Mouse (Mus musculus) liver, adult 2 months (tissue): ENCODE measurements around the gene Gper1. TPM values are rescaled to one million over a fixed set of nuclear protein-coding genes. Genes with fewer than 3 reads are reported as not detected.

ENCODE experiments used
- DNase-seq: peaks from one replicate; pipeline ENCODE4 v3.0.0-alpha.2; 2011; ENCODE audit warnings: low read depth, low spot score; ENCODE audit errors: extremely low read depth
- H3K27ac ChIP-seq: fragments of 200-500 bp; replicated peaks from 2 replicates; pipeline ENCODE4 v1.5.1; 2012; ENCODE audit warnings: low read depth, mild to moderate bottlenecking, control low read depth, inconsistent platforms, low read length; ENCODE audit not compliant: insufficient read depth
- H3K27me3 ChIP-seq: fragments of 200-500 bp; 2 replicates; pipeline ENCODE4 v1.6.1; 2012; ENCODE audit warnings: mild to moderate bottlenecking, moderate library complexity, low read length, inconsistent platforms; ENCODE audit not compliant: control insufficient read depth, insufficient read depth
- H3K36me3 ChIP-seq: fragments of 200-500 bp; 2 replicates; pipeline ENCODE4 v1.6.1; 2012; ENCODE audit warnings: low read length, inconsistent platforms; ENCODE audit not compliant: control insufficient read depth, insufficient read depth
- H3K4me1 ChIP-seq: fragments of 200-500 bp; 2 replicates; pipeline ENCODE4 v1.6.1; 2011; ENCODE audit warnings: low read length; ENCODE audit not compliant: control insufficient read depth, insufficient read depth
- H3K4me3 ChIP-seq: fragments of 200-500 bp; 2 replicates; pipeline ENCODE4 v1.5.1; 2011; ENCODE audit warnings: low read depth, mild to moderate bottlenecking, control low read depth, low read length, moderate library complexity; ENCODE audit not compliant: insufficient read depth
- H3K79me2 ChIP-seq: fragments of 200-500 bp; 2 replicates; pipeline ENCODE4 v1.6.1; 2012; ENCODE audit warnings: inconsistent platforms, mild to moderate bottlenecking, low read length, moderate library complexity; ENCODE audit not compliant: control insufficient read depth, insufficient read depth
- H3K9ac ChIP-seq: fragments of 200-500 bp; 2 replicates; pipeline ENCODE4 v1.6.1; 2012; ENCODE audit warnings: low read depth, mild to moderate bottlenecking, control low read depth, inconsistent platforms, low read length
- CTCF ChIP-seq: fragments of 200-500 bp; IDR thresholded peaks from 2 replicates; pipeline ENCODE4 v1.5.1; 2011; ENCODE audit warnings: low read depth, low read length, control low read depth
- POLR2A ChIP-seq: fragments of 200-500 bp; IDR thresholded peaks from 2 replicates; pipeline ENCODE4 v1.6.1; 2011; ENCODE audit warnings: low read length, control low read depth; ENCODE audit not compliant: insufficient read depth; ENCODE audit errors: extremely low read depth
- WGBS: fragments of 180-500 bp; shearing (Covaris S2); methylation state at CpG from one replicate; pipeline ENCODE4 v1.1.7; 2018; 5-methylcytosine and 5-hydroxymethylcytosine counted together
- polyA plus RNA-seq: library from polyadenylated mRNA; depleted of rRNA; stranded (reverse); fragments of >200 nt; gene quantifications from 2 replicates; pipeline ENCODE4 v1.2.3, GENCODE M21; 2012
- total RNA-seq: library from RNA; depleted of rRNA; stranded (reverse); fragments of >200 nt; gene quantifications from 2 replicates; pipeline ENCODE4 v1.2.3, GENCODE M21; 2014

The Gper1 gene
- total and polyA plus RNA-seq, 2 experiments: 0.02 TPM; not detected in 1

DNA sequence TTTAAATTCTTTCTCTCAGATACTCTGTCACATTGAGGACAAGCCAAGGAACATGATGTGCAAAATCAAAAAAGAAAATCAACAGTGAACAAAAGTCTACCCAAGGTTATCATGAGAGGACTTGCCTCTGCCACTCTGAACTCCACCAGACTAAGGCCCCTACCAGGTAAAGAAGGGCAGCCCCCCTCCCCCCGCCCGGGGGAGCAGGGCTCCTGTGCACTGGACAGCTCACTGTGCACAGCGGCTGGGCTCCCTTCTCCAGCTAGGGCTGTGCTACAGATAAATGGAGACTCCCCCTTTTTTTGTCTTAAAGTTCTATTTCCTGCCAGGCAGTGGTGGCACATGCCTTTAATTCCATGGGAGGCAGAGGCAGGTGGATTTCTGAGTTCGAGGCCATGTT, 14.8 kb downstream of the Gper1 start:
- DNase-seq: no peak
- H3K27ac ChIP-seq: no peak overlapping the region
- TF ChIP-seq POLR2A: no peak
- TF ChIP-seq CTCF: no peak
- H3K36me3 ChIP-seq: no peaks in the 10 kb centered on the region
- WGBS: 92% methylated on average over 4 of the region's 4 CpGs
- H3K4me3 ChIP-seq: no peak overlapping the region
- H3K27me3 ChIP-seq: no peaks in the 10 kb centered on the region
- H3K4me1 ChIP-seq: no peaks in the 10 kb centered on the region
- no peak overlapping the region for H3K9ac ChIP-seq
- H3K79me2 ChIP-seq: no peaks in the 10 kb centered on the region

DNA sequence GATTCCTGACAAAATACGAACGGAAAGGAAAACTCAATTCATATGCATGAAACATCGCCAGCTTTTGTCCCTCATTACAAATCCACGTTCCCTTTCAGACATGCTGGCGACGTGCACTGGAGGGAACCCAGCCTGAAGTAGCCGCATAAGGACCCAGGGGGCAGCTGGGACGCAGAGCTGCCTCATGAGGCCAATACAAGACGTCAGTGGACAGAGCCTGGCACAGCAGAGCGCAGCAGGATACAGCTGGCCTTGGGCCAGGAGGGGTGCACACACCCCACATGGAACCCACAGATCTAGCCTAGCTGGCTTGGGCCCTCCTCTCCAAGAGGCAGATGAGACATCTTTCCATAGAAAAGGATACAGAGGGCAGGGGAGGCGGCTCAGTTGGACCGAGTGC, 15.5 kb downstream of the Gper1 start:
- Histone ChIP-seq H3K36me3 (no peaks in the 10 kb centered on the region), H3K27me3 (no peaks in the 10 kb centered on the region), H3K4me3 (no peak overlapping the region), H3K79me2 (no peaks in the 10 kb centered on the region), H3K4me1 (no peaks in the 10 kb centered on the region), H3K9ac (no peak overlapping the region), H3K27ac (no peak overlapping the region)
- WGBS: 89% methylated on average over 12 of the region's 12 CpGs
- no peak for TF ChIP-seq CTCF
- TF ChIP-seq POLR2A: no peak
- DNase-seq: no peak

- H3K27me3 ChIP-seq: no peaks in the 10 kb centered on the region
- no peaks in the 10 kb centered on the region for H3K4me1 ChIP-seq
- no peak overlapping the region for H3K9ac ChIP-seq
- H3K4me3 ChIP-seq: no peak overlapping the region
- no peak for TF ChIP-seq CTCF
- TF ChIP-seq POLR2A: no peak
- H3K27ac ChIP-seq: no peak overlapping the region
- DNase-seq: no peak
- WGBS: 90% methylated on average over 5 of the region's 5 CpGs
- H3K79me2 ChIP-seq: no peaks in the 10 kb centered on the region
- no peaks in the 10 kb centered on the region for H3K36me3 ChIP-seq
Measured at GRCm38 (mm10) chr5:139440451-139440850, 17.5 kb downstream of the Gper1 start.

- WGBS: 93% methylated on average over 11 of the region's 11 CpGs
- Histone ChIP-seq H3K27ac (no peak overlapping the region), H3K4me3 (no peak overlapping the region), H3K27me3 (no peaks in the 10 kb centered on the region), H3K4me1 (no peaks in the 10 kb centered on the region), H3K9ac (no peak overlapping the region), H3K79me2 (no peaks in the 10 kb centered on the region), H3K36me3 (no peaks in the 10 kb centered on the region)
- no peak for TF ChIP-seq POLR2A
- TF ChIP-seq CTCF: no peak
- DNase-seq: no peak
Measured at GRCm38 (mm10) chr5:139440926-139441725, 18.2 kb downstream of the Gper1 start.

DNA sequence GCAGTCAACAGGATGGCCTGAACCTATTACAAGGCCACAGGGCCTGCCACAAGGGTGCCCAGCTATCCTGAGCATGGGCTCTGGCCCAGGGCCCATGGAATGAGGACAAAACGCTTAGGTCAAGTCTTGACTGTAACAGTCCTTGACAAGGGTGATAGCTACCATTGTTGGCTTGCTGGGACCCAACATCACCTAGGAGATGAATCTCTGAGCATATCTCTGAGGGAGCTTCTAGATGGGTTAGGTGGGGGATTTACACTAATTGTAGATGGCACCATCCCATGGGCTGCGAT, 18.7 kb downstream of the Gper1 start:
- 88% methylated on average over 2 of the region's 2 CpGs for WGBS
- Histone ChIP-seq H3K4me3 (no peak overlapping the region), H3K9ac (no peak overlapping the region), H3K36me3 (no peaks in the 10 kb centered on the region), H3K79me2 (no peaks in the 10 kb centered on the region), H3K27me3 (no peaks in the 10 kb centered on the region), H3K4me1 (no peaks in the 10 kb centered on the region), H3K27ac (no peak overlapping the region)
- DNase-seq: no peak
- TF ChIP-seq CTCF (no peak), POLR2A (no peak)

- no peak overlapping the region for H3K4me3 ChIP-seq
- no peak overlapping the region for H3K9ac ChIP-seq
- no peak for TF ChIP-seq CTCF
- TF ChIP-seq POLR2A: no peak
- no peaks in the 10 kb centered on the region for H3K27me3 ChIP-seq
- no peaks in the 10 kb centered on the region for H3K36me3 ChIP-seq
- H3K4me1 ChIP-seq: no peaks in the 10 kb centered on the region
- no peak overlapping the region for H3K27ac ChIP-seq
- no peak for DNase-seq
- WGBS: 91% methylated on average over 12 of the region's 12 CpGs
- H3K79me2 ChIP-seq: no peaks in the 10 kb centered on the region
Measured at GRCm38 (mm10) chr5:139442428-139442827, 19.5 kb downstream of the Gper1 start.
